Mouse (Mus musculus) E14TG2a.4 (cell line): ENCODE data around the gene Dlx5.

Source experiments
- CTCF ChIP-seq: conservative IDR thresholded peaks from 2 replicates; pipeline ENCODE4 v1.5.1; 2014; ENCODE audit warnings: low read length
- POU5F1 ChIP-seq: IDR thresholded peaks from 2 replicates; pipeline ENCODE4 v1.6.1; 2014; ENCODE audit warnings: low read length, borderline replicate concordance

- TF ChIP-seq CTCF: no peak
- no peak for TF ChIP-seq POU5F1
Measured at GRCm38 (mm10) chr6:6873476-6874072, 8.3 kb downstream of the Dlx5 start.
